Mouse (Mus musculus): ENCODE data around the gene Nxpe3. TPM values are rescaled to one million over a fixed set of nuclear protein-coding genes. Genes with fewer than 3 reads are reported as not detected.
A peak's percentile ranks its signal among the peaks of the same experiment; 100 is the strongest.

Gene Nxpe3
- polyA plus RNA-seq, 1 experiment from 2014 or later = 0.70 TPM

DNA sequence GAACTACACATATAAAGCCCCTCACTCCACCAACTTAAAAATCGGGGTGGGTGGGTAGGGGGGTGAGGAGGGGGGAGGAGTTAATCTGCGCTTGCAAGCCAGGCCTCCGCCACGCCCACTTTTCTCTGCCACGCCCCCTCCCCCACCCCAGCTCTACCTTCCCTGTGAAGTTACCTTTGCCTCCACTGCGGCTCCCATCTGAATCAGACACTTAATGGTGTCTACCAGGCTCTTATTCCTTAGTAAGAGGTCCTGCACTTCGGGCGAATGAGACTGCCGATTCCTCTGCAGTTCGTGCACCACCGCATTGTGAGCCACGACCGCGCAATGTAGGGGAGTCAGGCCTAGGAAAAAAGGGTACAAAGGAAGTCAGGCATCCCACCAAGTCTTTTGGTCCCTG, 79.6 kb downstream of the Nxpe3 start:
- 89% methylated on average over 14 of the region's 14 CpGs for WGBS
- Histone ChIP-seq H3K9me3 (ENCODE audit: control insufficient read depth, low read length) (0 out of 2 replicates have a peak, but pooled peaks cover 5% of the 10 kb centered on the region), H3K27ac (replicated peaks; ENCODE audit: low read depth, low read length) (no peak overlapping the region), H3K4me2 (ENCODE audit: low read depth, low read length) (no peak overlapping the region), H3K4me3 (ENCODE audit: low read depth, low read length) (no peak overlapping the region), H3K4me1 (ENCODE audit: control insufficient read depth, insufficient read depth, low read length) (peaks cover 6% of the 10 kb centered on the region; the same call in 1 of the 2 replicates), H3K27me3 (replicated peaks; ENCODE audit: control insufficient read depth, insufficient read depth, low read length) (no peaks in the 10 kb centered on the region), H3K9ac (ENCODE audit: low read depth, low read length) (no peak overlapping the region), H3K36me3 (ENCODE audit: control insufficient read depth, insufficient read depth, low read length) (peaks cover 78% of the 10 kb centered on the region)
- no peak for DNase-seq (ENCODE audit: low spot score)
- ATAC-seq (ENCODE audit: low read depth) = no peak

DNA sequence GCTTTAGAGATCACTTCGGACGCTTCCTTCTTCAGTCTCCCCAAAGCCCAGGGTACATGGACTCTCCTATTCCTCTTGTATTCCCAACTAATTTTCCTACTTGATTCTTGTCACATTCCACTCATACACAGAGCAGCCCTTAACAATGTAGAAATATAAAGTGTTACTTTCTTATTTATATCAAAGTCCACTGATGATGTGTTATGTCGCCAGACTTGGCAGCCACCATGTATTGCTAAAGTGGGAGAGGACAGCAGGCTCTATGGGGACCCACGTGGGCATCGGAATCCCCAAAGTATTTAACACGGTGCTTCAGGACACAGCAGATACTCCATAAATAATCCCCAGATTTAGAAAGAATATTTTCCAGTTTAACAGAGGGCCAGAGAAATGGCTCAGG, 80.4 kb downstream of the Nxpe3 start:
- Histone ChIP-seq H3K4me3 (ENCODE audit: low read depth, low read length) (no peak overlapping the region), H3K4me2 (ENCODE audit: low read depth, low read length) (no peak overlapping the region), H3K36me3 (ENCODE audit: control insufficient read depth, insufficient read depth, low read length) (peaks cover 84% of the 10 kb centered on the region), H3K27ac (replicated peaks; ENCODE audit: low read depth, low read length) (no peak overlapping the region), H3K9me3 (ENCODE audit: control insufficient read depth, low read length) (0 out of 2 replicates have a peak, but pooled peaks cover 5% of the 10 kb centered on the region), H3K4me1 (ENCODE audit: control insufficient read depth, insufficient read depth, low read length) (peaks cover 6% of the 10 kb centered on the region; the same call in 1 of the 2 replicates), H3K9ac (ENCODE audit: low read depth, low read length) (no peak overlapping the region), H3K27me3 (replicated peaks; ENCODE audit: control insufficient read depth, insufficient read depth, low read length) (no peaks in the 10 kb centered on the region)
- ATAC-seq (ENCODE audit: low read depth) (no peak), DNase-seq (ENCODE audit: low spot score) (no peak)
- 95% methylated on average over 6 of the region's 6 CpGs for WGBS

DNA sequence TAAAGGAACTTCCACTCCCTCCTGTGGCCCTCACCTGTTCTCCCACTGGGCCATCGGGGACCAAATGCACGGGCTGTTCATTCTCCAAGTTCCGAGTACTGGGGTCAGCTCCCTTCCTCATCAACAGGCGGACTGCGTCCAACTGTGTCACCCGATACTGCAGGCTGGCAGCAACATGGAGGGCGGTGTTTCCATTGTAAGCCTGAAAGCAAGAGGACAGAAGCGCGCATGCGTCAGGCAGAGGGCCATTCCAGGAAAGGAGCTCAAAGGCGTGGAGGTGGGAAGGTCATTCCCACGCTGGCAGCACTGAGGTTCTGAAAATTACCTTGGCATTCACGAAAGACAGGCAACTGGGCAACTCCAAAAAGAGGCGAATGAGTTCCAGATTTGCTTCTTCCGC, 81.2 kb downstream of the Nxpe3 start:
- H3K4me1 ChIP-seq (ENCODE audit: control insufficient read depth, insufficient read depth, low read length) = peaks cover 2% of the 10 kb centered on the region; the same call in 1 of the 2 replicates
- peak; percentile 45; the same call in 1 of the 2 replicates for ATAC-seq (ENCODE audit: low read depth)
- H3K36me3 ChIP-seq (ENCODE audit: control insufficient read depth, insufficient read depth, low read length) = peaks cover 84% of the 10 kb centered on the region
- DNase-seq (ENCODE audit: low spot score) = peak; percentile 44
- H3K9me3 ChIP-seq (ENCODE audit: control insufficient read depth, low read length) = 0 out of 2 replicates have a peak, but pooled peaks cover 5% of the 10 kb centered on the region
- no peak overlapping the region for H3K27ac ChIP-seq (replicated peaks; ENCODE audit: low read depth, low read length)
- H3K4me3 ChIP-seq (ENCODE audit: low read depth, low read length) = no peak overlapping the region
- 70% methylated on average over 15 of the region's 15 CpGs for WGBS
- H3K27me3 ChIP-seq (replicated peaks; ENCODE audit: control insufficient read depth, insufficient read depth, low read length) = no peaks in the 10 kb centered on the region
- H3K9ac ChIP-seq (ENCODE audit: low read depth, low read length) = no peak overlapping the region
- H3K4me2 ChIP-seq (ENCODE audit: low read depth, low read length) = no peak overlapping the region

DNA sequence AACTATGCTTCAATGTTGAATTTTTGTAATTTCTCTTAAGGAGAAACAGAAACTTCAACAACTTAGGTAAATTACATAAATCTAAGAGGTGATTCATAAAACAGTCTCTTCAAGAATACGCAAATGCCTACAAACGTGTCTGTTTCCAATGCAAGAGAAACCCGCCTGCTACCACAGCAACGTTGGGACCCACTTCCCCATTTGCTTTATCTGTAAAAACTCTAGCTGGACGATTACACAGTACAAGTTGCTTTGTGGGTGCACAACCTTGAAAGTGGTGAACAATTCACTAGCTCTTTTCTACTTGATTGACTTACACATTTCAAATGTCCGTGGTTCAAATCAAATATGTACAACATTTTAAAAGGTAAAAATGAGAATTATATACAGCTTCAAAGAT, 83.3 kb downstream of the Nxpe3 start:
- Histone ChIP-seq H3K9ac (ENCODE audit: low read depth, low read length) (no peak overlapping the region), H3K4me1 (ENCODE audit: control insufficient read depth, insufficient read depth, low read length) (no peaks in the 10 kb centered on the region), H3K4me3 (ENCODE audit: low read depth, low read length) (no peak overlapping the region), H3K36me3 (ENCODE audit: control insufficient read depth, insufficient read depth, low read length) (peaks cover 64% of the 10 kb centered on the region), H3K9me3 (ENCODE audit: control insufficient read depth, low read length) (0 out of 2 replicates have a peak, but pooled peaks cover 5% of the 10 kb centered on the region), H3K27me3 (replicated peaks; ENCODE audit: control insufficient read depth, insufficient read depth, low read length) (no peaks in the 10 kb centered on the region), H3K4me2 (ENCODE audit: low read depth, low read length) (no peak overlapping the region), H3K27ac (replicated peaks; ENCODE audit: low read depth, low read length) (no peak overlapping the region)
- WGBS = 88% methylated on average over 6 of the region's 6 CpGs
- ATAC-seq (ENCODE audit: low read depth) (no peak), DNase-seq (ENCODE audit: low spot score) (no peak)

DNA sequence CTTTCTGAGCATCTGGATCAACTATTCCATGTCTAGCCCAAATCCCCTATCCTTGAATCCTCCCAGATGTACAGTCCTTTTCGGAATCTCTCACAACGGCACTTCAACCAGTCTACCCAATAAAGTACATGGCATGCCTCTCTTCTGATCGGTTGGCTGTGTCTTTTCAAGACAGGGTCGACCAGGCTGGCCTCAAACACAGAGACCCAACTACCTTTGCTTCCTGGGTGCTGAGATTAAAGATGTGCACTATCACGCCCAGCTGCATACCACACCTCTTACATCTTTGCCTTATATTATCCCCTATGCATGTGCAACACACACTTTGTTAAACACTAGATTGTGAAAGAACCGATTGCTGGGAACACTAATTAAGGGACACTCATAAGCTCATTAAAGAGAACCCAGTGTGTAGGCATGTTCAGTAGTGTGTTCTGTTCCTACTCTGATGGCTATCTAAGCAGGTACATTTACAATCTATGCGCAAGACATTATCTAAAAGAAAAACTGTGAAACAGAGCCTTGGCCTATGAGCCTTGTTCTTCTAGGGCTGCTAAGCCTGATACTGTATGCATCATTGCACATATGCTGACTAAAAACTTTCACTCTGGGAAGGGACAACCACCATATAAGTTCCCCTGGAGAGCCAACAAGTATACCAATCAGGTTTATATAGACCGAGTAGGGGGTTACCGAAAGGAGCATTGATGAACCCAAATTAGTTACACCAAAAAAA, 85.1 kb downstream of the Nxpe3 start:
- no peak overlapping the region for H3K27ac ChIP-seq (replicated peaks; ENCODE audit: low read depth, low read length)
- no peaks in the 10 kb centered on the region for H3K4me1 ChIP-seq (ENCODE audit: control insufficient read depth, insufficient read depth, low read length)
- no peaks in the 10 kb centered on the region for H3K9me3 ChIP-seq (ENCODE audit: control insufficient read depth, low read length)
- H3K4me3 ChIP-seq (ENCODE audit: low read depth, low read length) = no peak overlapping the region
- H3K4me2 ChIP-seq (ENCODE audit: low read depth, low read length) = no peak overlapping the region
- no peaks in the 10 kb centered on the region for H3K27me3 ChIP-seq (replicated peaks; ENCODE audit: control insufficient read depth, insufficient read depth, low read length)
- ATAC-seq (ENCODE audit: low read depth) (no peak), DNase-seq (ENCODE audit: low spot score) (no peak)
- WGBS = 88% methylated on average over 9 of the region's 9 CpGs
- H3K9ac ChIP-seq (ENCODE audit: low read depth, low read length) = no peak overlapping the region
- H3K36me3 ChIP-seq (ENCODE audit: control insufficient read depth, insufficient read depth, low read length) = peaks cover 46% of the 10 kb centered on the region

DNA sequence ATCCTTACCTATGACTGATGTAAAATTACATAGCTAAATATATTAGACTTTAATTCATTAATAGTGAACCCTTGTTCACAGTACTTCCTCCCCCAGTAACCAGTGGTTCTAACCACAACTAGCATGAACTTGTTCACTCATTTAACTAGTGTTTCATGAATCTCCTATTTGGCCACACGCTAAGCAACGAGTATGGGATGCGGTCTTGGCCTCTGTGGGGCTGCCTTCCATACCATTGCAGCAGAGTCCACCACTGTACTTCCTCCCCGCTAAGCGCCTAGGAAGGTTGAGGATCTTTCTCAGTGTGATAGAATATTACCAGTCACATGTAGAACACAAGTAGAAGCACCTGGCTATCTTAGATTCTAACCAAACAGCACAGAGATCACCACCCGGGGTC, 85.7 kb downstream of the Nxpe3 start:
- Histone ChIP-seq H3K36me3 (ENCODE audit: control insufficient read depth, insufficient read depth, low read length) (peaks cover 40% of the 10 kb centered on the region), H3K4me2 (ENCODE audit: low read depth, low read length) (no peak overlapping the region), H3K27ac (replicated peaks; ENCODE audit: low read depth, low read length) (no peak overlapping the region), H3K9me3 (ENCODE audit: control insufficient read depth, low read length) (no peaks in the 10 kb centered on the region), H3K27me3 (replicated peaks; ENCODE audit: control insufficient read depth, insufficient read depth, low read length) (no peaks in the 10 kb centered on the region), H3K4me1 (ENCODE audit: control insufficient read depth, insufficient read depth, low read length) (no peaks in the 10 kb centered on the region), H3K9ac (ENCODE audit: low read depth, low read length) (no peak overlapping the region), H3K4me3 (ENCODE audit: low read depth, low read length) (no peak overlapping the region)
- 97% methylated on average over 6 of the region's 6 CpGs for WGBS
- DNase-seq (ENCODE audit: low spot score) (no peak), ATAC-seq (ENCODE audit: low read depth) (no peak)

DNA sequence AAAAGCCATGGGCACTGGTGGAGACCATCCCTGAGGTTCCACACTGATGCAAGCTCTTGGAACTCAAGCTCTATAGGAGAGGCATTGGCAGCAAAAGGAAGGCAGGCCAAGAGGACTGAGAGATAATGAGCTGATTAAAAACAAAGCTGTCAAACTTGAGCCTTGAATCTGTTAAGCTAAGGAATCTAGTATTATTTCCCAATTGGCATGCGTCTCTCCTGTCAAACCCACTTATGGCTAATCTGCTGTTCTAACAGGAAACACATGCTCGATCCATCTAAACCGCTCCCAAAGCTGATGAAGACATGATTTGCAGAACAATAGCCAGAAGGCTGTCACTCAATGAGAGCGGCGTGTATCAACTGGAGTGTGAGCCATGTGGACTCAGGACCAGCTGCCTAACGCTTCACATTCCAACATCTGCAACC, 87.6 kb downstream of the Nxpe3 start:
- Histone ChIP-seq H3K9ac (ENCODE audit: low read depth, low read length) (no peak overlapping the region), H3K4me1 (ENCODE audit: control insufficient read depth, insufficient read depth, low read length) (no peaks in the 10 kb centered on the region), H3K4me3 (ENCODE audit: low read depth, low read length) (no peak overlapping the region), H3K27ac (replicated peaks; ENCODE audit: low read depth, low read length) (no peak overlapping the region), H3K9me3 (ENCODE audit: control insufficient read depth, low read length) (no peaks in the 10 kb centered on the region), H3K27me3 (replicated peaks; ENCODE audit: control insufficient read depth, insufficient read depth, low read length) (no peaks in the 10 kb centered on the region), H3K4me2 (ENCODE audit: low read depth, low read length) (no peak overlapping the region), H3K36me3 (ENCODE audit: control insufficient read depth, insufficient read depth, low read length) (peaks cover 22% of the 10 kb centered on the region)
- ATAC-seq (ENCODE audit: low read depth) = peak; percentile 68; the same call in 1 of the 2 replicates
- 27% methylated on average over 6 of the region's 6 CpGs for WGBS
- DNase-seq (ENCODE audit: low spot score) = peak; percentile 88

DNA sequence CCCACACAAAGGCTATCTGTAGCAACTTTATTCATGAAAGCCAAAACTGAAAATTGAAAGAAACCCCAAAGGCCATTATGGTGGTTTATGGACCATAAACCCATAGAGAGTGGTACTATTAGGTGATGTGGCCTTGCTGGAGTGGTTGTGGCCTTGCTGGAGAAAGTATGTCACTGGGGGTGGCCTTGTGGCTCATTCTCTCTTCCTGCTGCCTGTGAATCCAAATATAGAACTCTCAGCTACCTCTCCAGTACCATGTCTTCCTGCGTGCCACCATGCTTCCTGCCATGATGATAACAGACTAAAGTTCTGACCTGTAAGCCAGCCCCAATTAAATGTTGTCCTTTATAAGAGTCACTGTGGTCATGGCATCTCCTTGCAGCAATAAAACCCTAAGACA, 90.3 kb downstream of the Nxpe3 start:
- Histone ChIP-seq H3K27ac (replicated peaks; ENCODE audit: low read depth, low read length) (no peak overlapping the region), H3K36me3 (ENCODE audit: control insufficient read depth, insufficient read depth, low read length) (no peaks in the 10 kb centered on the region), H3K27me3 (replicated peaks; ENCODE audit: control insufficient read depth, insufficient read depth, low read length) (no peaks in the 10 kb centered on the region), H3K4me2 (ENCODE audit: low read depth, low read length) (no peak overlapping the region), H3K4me1 (ENCODE audit: control insufficient read depth, insufficient read depth, low read length) (no peaks in the 10 kb centered on the region), H3K9me3 (ENCODE audit: control insufficient read depth, low read length) (no peaks in the 10 kb centered on the region), H3K4me3 (ENCODE audit: low read depth, low read length) (no peak overlapping the region), H3K9ac (ENCODE audit: low read depth, low read length) (no peak overlapping the region)
- ATAC-seq (ENCODE audit: low read depth) = no peak
- no peak for DNase-seq (ENCODE audit: low spot score)
- WGBS = 100% methylated on average over 1 of the region's 1 CpGs

DNA sequence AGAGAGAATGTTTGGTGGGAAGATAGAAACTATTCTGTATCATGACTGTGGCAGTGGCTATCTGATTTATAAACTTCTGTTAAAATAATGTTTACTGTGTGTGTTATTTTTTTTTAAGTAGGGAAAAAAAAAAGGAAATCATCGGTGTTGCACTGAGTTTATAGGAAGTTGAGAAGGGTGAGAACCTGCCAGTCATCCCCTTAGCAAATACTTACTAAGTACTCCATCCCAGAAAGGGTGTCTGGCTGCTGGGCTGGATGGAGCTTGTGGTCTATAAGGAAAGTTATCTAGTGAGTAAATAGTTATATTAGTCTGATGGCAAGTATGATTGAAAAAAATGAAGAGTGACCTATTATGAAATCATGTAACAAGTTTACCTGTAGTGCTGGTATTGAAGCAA, 93.5 kb downstream of the Nxpe3 start:
- 88% methylated on average over 1 of the region's 1 CpGs for WGBS
- H3K4me3 ChIP-seq (ENCODE audit: low read depth, low read length) = no peak overlapping the region
- H3K27me3 ChIP-seq (replicated peaks; ENCODE audit: control insufficient read depth, insufficient read depth, low read length) = no peaks in the 10 kb centered on the region
- no peaks in the 10 kb centered on the region for H3K4me1 ChIP-seq (ENCODE audit: control insufficient read depth, insufficient read depth, low read length)
- no peaks in the 10 kb centered on the region for H3K9me3 ChIP-seq (ENCODE audit: control insufficient read depth, low read length)
- no peak for DNase-seq (ENCODE audit: low spot score)
- no peaks in the 10 kb centered on the region for H3K36me3 ChIP-seq (ENCODE audit: control insufficient read depth, insufficient read depth, low read length)
- no peak overlapping the region for H3K9ac ChIP-seq (ENCODE audit: low read depth, low read length)
- ATAC-seq (ENCODE audit: low read depth) = no peak
- H3K27ac ChIP-seq (replicated peaks; ENCODE audit: low read depth, low read length) = no peak overlapping the region
- no peak overlapping the region for H3K4me2 ChIP-seq (ENCODE audit: low read depth, low read length)

Measured in embryonic facial prominence, embryonic 14.5 days (tissue).